Mouse (Mus musculus) embryonic facial prominence, embryonic 13.5 days (tissue): ENCODE measurements around the gene Etv4. TPM values are rescaled to one million over a fixed set of nuclear protein-coding genes. Genes with fewer than 3 reads are reported as not detected.

Source experiments
- ATAC-seq: fragments of 200-750 bp; cut with Nextera tagmentation; 2 replicates; pipeline ENCODE4 v1.8.0; 2017; ENCODE audit warnings: low read depth; ENCODE audit not compliant: insufficient number of reproducible peaks, insufficient read depth, low FRiP score, low TSS enrichment
- H3K27ac ChIP-seq: fragments of 300-500 bp; sonication (generic); 2 replicates; pipeline ENCODE4 v1.5.1; 2015; ENCODE audit warnings: moderate library complexity, mild to moderate bottlenecking, inconsistent platforms
- H3K27me3 ChIP-seq: fragments of 300-500 bp; sonication (generic); 2 replicates; pipeline ENCODE4 v1.6.1; 2015; ENCODE audit warnings: mild to moderate bottlenecking, inconsistent platforms
- H3K36me3 ChIP-seq: fragments of 300-500 bp; sonication (generic); 2 replicates; pipeline ENCODE4 v1.6.1; 2015; ENCODE audit warnings: mild to moderate bottlenecking, inconsistent platforms
- H3K4me1 ChIP-seq: fragments of 300-500 bp; sonication (generic); 2 replicates; pipeline ENCODE4 v1.6.1; 2015; ENCODE audit warnings: inconsistent platforms
- H3K4me2 ChIP-seq: fragments of 300-500 bp; sonication (generic); 2 replicates; pipeline ENCODE4 v1.6.1; 2015; ENCODE audit warnings: moderate library complexity, mild to moderate bottlenecking, inconsistent platforms
- H3K4me3 ChIP-seq: fragments of 300-500 bp; sonication (generic); 2 replicates; pipeline ENCODE4 v1.5.1; 2015; ENCODE audit warnings: mild to moderate bottlenecking, inconsistent platforms
- H3K9ac ChIP-seq: fragments of 300-500 bp; sonication (generic); 2 replicates; pipeline ENCODE4 v1.6.1; 2015; ENCODE audit warnings: mild to moderate bottlenecking, inconsistent platforms
- H3K9me3 ChIP-seq: fragments of 300-500 bp; sonication (generic); 2 replicates; pipeline ENCODE4 v1.6.1; 2016; ENCODE audit warnings: inconsistent platforms
- WGBS: fragments of 180-500 bp; shearing (Covaris S2); methylation state at CpG from one replicate; pipeline ENCODE4 v1.1.7; 2015; ENCODE audit warnings: mixed read lengths; 5-methylcytosine and 5-hydroxymethylcytosine counted together
- polyA plus RNA-seq: library from polyadenylated mRNA; unstranded; fragments of >200 nt; fragmentation: Nextera tagmentation; extraction: Ambion mirVana; gene quantifications from 2 replicates; pipeline ENCODE4 v1.2.1, GENCODE M21; 2015

Etv4 gene
- polyA plus RNA-seq, 1 experiment from 2014 or later = 13.2 TPM

GRCm38 (mm10) chr11:101809060-101809828, 24.1 kb upstream of the Etv4 start:
- no peak overlapping the region for H3K4me3 ChIP-seq
- H3K27ac ChIP-seq = no peak overlapping the region
- peaks cover 22% of the 10 kb centered on the region for H3K4me1 ChIP-seq
- WGBS = 36% methylated on average over 15 of the region's 15 CpGs
- H3K9me3 ChIP-seq = no peaks in the 10 kb centered on the region
- H3K27me3 ChIP-seq = peaks cover 21% of the 10 kb centered on the region
- H3K36me3 ChIP-seq = no peaks in the 10 kb centered on the region
- no peak for ATAC-seq
- H3K9ac ChIP-seq = no peak overlapping the region
- no peak overlapping the region for H3K4me2 ChIP-seq

GRCm38 (mm10) chr11:101807266-101807665, 22.1 kb upstream of the Etv4 start:
- H3K9ac ChIP-seq = peak overlapping the region; percentile 4; the same call in 1 of the 2 replicates
- no peaks in the 10 kb centered on the region for H3K9me3 ChIP-seq
- 66% methylated on average over 10 of the region's 10 CpGs for WGBS
- H3K27ac ChIP-seq = peak overlapping the region; percentile 23; the same call in 1 of the 2 replicates
- no peak; the same call in 1 of the 2 replicates for ATAC-seq
- H3K27me3 ChIP-seq = peaks cover 17% of the 10 kb centered on the region
- no peaks in the 10 kb centered on the region for H3K36me3 ChIP-seq
- H3K4me3 ChIP-seq = no peak overlapping the region
- H3K4me1 ChIP-seq = peaks cover 13% of the 10 kb centered on the region
- H3K4me2 ChIP-seq = peak overlapping the region; percentile 44

GRCm38 (mm10) chr11:101806741-101807140, 21.6 kb upstream of the Etv4 start:
- 54% methylated on average over 12 of the region's 12 CpGs for WGBS
- Histone ChIP-seq H3K27me3 (peaks cover 17% of the 10 kb centered on the region), H3K4me3 (no peak overlapping the region), H3K27ac (peak overlapping the region; percentile 23; the same call in 1 of the 2 replicates), H3K4me1 (peaks cover 13% of the 10 kb centered on the region), H3K4me2 (peak overlapping the region; percentile 44), H3K9me3 (no peaks in the 10 kb centered on the region), H3K36me3 (no peaks in the 10 kb centered on the region), H3K9ac (peak overlapping the region; percentile 4; the same call in 1 of the 2 replicates)
- ATAC-seq = no peak

- Histone ChIP-seq H3K9me3 (no peaks in the 10 kb centered on the region), H3K4me2 (no peak overlapping the region), H3K4me1 (peaks cover 19% of the 10 kb centered on the region), H3K36me3 (no peaks in the 10 kb centered on the region), H3K4me3 (no peak overlapping the region), H3K27me3 (peaks cover 12% of the 10 kb centered on the region), H3K27ac (no peak overlapping the region), H3K9ac (no peak overlapping the region)
- ATAC-seq = no peak
- WGBS = 80% methylated on average over 8 of the region's 8 CpGs
Measured at GRCm38 (mm10) chr11:101805113-101805704, 20.0 kb upstream of the Etv4 start.

- 1% methylated on average over 5 of the region's 5 CpGs for WGBS
- H3K4me1 ChIP-seq = peaks cover 7% of the 10 kb centered on the region
- H3K9me3 ChIP-seq = no peaks in the 10 kb centered on the region
- H3K27me3 ChIP-seq = no peaks in the 10 kb centered on the region
- 0 out of 2 replicates have a peak overlapping the region, but pooled peaks have one; percentile 16 for H3K9ac ChIP-seq
- no peak overlapping the region for H3K4me3 ChIP-seq
- no peak for ATAC-seq
- H3K27ac ChIP-seq = no peak overlapping the region
- no peaks in the 10 kb centered on the region for H3K36me3 ChIP-seq
- H3K4me2 ChIP-seq = peak overlapping the region; percentile 46
Measured at GRCm38 (mm10) chr11:101801386-101801785, 16.2 kb upstream of the Etv4 start.

- no peak overlapping the region for H3K4me2 ChIP-seq
- WGBS = 30% methylated on average over 8 of the region's 8 CpGs
- peaks cover 5% of the 10 kb centered on the region; the same call in 1 of the 2 replicates for H3K4me1 ChIP-seq
- ATAC-seq = 0 out of 2 replicates have a peak, but pooled peaks have one; percentile 57
- no peaks in the 10 kb centered on the region for H3K36me3 ChIP-seq
- no peak overlapping the region for H3K27ac ChIP-seq
- no peaks in the 10 kb centered on the region for H3K9me3 ChIP-seq
- H3K9ac ChIP-seq = no peak overlapping the region
- H3K27me3 ChIP-seq = no peaks in the 10 kb centered on the region
- no peak overlapping the region for H3K4me3 ChIP-seq
Measured at GRCm38 (mm10) chr11:101798083-101798482, 12.9 kb upstream of the Etv4 start.

GRCm38 (mm10) chr11:101797355-101797754, 12.2 kb upstream of the Etv4 start:
- no peak overlapping the region for H3K4me2 ChIP-seq
- no peaks in the 10 kb centered on the region for H3K27me3 ChIP-seq
- H3K4me3 ChIP-seq = no peak overlapping the region
- H3K4me1 ChIP-seq = peaks cover 5% of the 10 kb centered on the region; the same call in 1 of the 2 replicates
- H3K9me3 ChIP-seq = no peaks in the 10 kb centered on the region
- ATAC-seq = no peak
- 87% methylated on average over 2 of the region's 2 CpGs for WGBS
- H3K36me3 ChIP-seq = no peaks in the 10 kb centered on the region
- H3K27ac ChIP-seq = no peak overlapping the region
- no peak overlapping the region for H3K9ac ChIP-seq

- Histone ChIP-seq H3K36me3 (no peaks in the 10 kb centered on the region), H3K4me2 (peak overlapping the region; percentile 35; the same call in 1 of the 2 replicates), H3K27me3 (peaks cover 26% of the 10 kb centered on the region), H3K27ac (no peak overlapping the region), H3K9ac (no peak overlapping the region), H3K9me3 (no peaks in the 10 kb centered on the region), H3K4me3 (no peak overlapping the region), H3K4me1 (peaks cover 13% of the 10 kb centered on the region)
- no peak for ATAC-seq
- 36% methylated on average over 19 of the region's 19 CpGs for WGBS
Measured at GRCm38 (mm10) chr11:101790811-101791526, 5.8 kb upstream of the Etv4 start.

- ATAC-seq = no peak
- Histone ChIP-seq H3K9me3 (no peaks in the 10 kb centered on the region), H3K36me3 (no peaks in the 10 kb centered on the region), H3K4me3 (no peak overlapping the region), H3K27me3 (peaks cover 59% of the 10 kb centered on the region), H3K9ac (no peak overlapping the region), H3K4me1 (peaks cover 37% of the 10 kb centered on the region), H3K27ac (no peak overlapping the region), H3K4me2 (no peak overlapping the region)
- WGBS = 93% methylated on average over 1 of the region's 1 CpGs
Measured at GRCm38 (mm10) chr11:101787432-101787831, 2.3 kb upstream of the Etv4 start.

GRCm38 (mm10) chr11:101786651-101787050, 1.5 kb upstream of the Etv4 start:
- Histone ChIP-seq H3K4me2 (no peak overlapping the region; the same call in 1 of the 2 replicates), H3K27ac (no peak overlapping the region), H3K36me3 (no peaks in the 10 kb centered on the region), H3K9me3 (no peaks in the 10 kb centered on the region), H3K4me1 (peaks cover 37% of the 10 kb centered on the region), H3K9ac (no peak overlapping the region), H3K27me3 (peaks cover 67% of the 10 kb centered on the region), H3K4me3 (no peak overlapping the region)
- WGBS = 61% methylated on average over 7 of the region's 7 CpGs
- ATAC-seq = no peak

- H3K27ac ChIP-seq = no peak overlapping the region
- H3K27me3 ChIP-seq = peaks cover 70% of the 10 kb centered on the region
- H3K4me3 ChIP-seq = peak overlapping the region; percentile 58
- H3K9me3 ChIP-seq = no peaks in the 10 kb centered on the region
- H3K36me3 ChIP-seq = no peaks in the 10 kb centered on the region
- H3K4me2 ChIP-seq = peak overlapping the region; percentile 98
- H3K9ac ChIP-seq = no peak overlapping the region
- peaks cover 29% of the 10 kb centered on the region for H3K4me1 ChIP-seq
- no peak for ATAC-seq
- WGBS = 7% methylated on average over 7 of the region's 7 CpGs
Measured at GRCm38 (mm10) chr11:101785852-101786205, 658 bp upstream of the Etv4 start.
